Mouse (Mus musculus): ENCODE results near the gene Tyw5.

Gene Tyw5

GRCm38 (mm10) chr1:57406187-57407151 lies at the start of gene Tyw5, which contains the start of gene Maip1:
Tyw5 (minus strand) TSS chr1:57407101.
Maip1 (plus strand) TSS chr1:57406328.
- peak; percentile 74 to 76 for DNase-seq

GRCm38 (mm10) chr1:57450241-57450640 lies 43.3 kb upstream of the Tyw5 start:
- DNase-seq = no peak

- no peak for DNase-seq
These were observed 38.8 kb upstream of the Tyw5 start for GRCm38 (mm10) chr1:57445679-57446078.

GRCm38 (mm10) chr1:57440771-57441170 lies 33.9 kb upstream of the Tyw5 start:
- no peak for DNase-seq

GRCm38 (mm10) chr1:57439026-57439425 lies 32.1 kb upstream of the Tyw5 start:
- no peak for DNase-seq

- DNase-seq = no peak
These were observed 30.1 kb upstream of the Tyw5 start for GRCm38 (mm10) chr1:57436954-57437353.

- DNase-seq = peak; percentile 66 to 71
These were observed 29.5 kb upstream of the Tyw5 start for GRCm38 (mm10) chr1:57436408-57436807.

GRCm38 (mm10) chr1:57433141-57433540 lies 26.2 kb upstream of the Tyw5 start:
- DNase-seq = no peak

- DNase-seq = no peak
These were observed 23.0 kb upstream of the Tyw5 start for GRCm38 (mm10) chr1:57429786-57430483.

- peak; percentile 76 to 78 for DNase-seq
These were observed 21.7 kb upstream of the Tyw5 start for GRCm38 (mm10) chr1:57428368-57429308.

- no peak for DNase-seq
These were observed 16.8 kb upstream of the Tyw5 start for GRCm38 (mm10) chr1:57423696-57424095.

- DNase-seq = no peak
These were observed 6.5 kb upstream of the Tyw5 start for GRCm38 (mm10) chr1:57413397-57413796.

GRCm38 (mm10) chr1:57408994-57409393 lies 2.1 kb upstream of the Tyw5 start:
- DNase-seq = no peak

GRCm38 (mm10) chr1:57402116-57402515 lies 4.8 kb downstream of the Tyw5 start:
- DNase-seq = no peak

GRCm38 (mm10) chr1:57400877-57401276 lies 6.0 kb downstream of the Tyw5 start:
- no peak for DNase-seq

- DNase-seq = no peak
These were observed 6.6 kb downstream of the Tyw5 start for GRCm38 (mm10) chr1:57400321-57400720.

GRCm38 (mm10) chr1:57394051-57394450 lies 12.8 kb downstream of the Tyw5 start:
- DNase-seq = peak; percentile 16 to 45

GRCm38 (mm10) chr1:57392417-57392816 lies 14.5 kb downstream of the Tyw5 start:
- DNase-seq = no peak

GRCm38 (mm10) chr1:57390993-57391790 lies 15.7 kb downstream of the Tyw5 start:
- DNase-seq = no peak

GRCm38 (mm10) chr1:57388402-57389155 lies 18.3 kb downstream of the Tyw5 start:
- no peak for DNase-seq

GRCm38 (mm10) chr1:57387876-57388275 lies 19.0 kb downstream of the Tyw5 start:
- DNase-seq = no peak

Measured in lung, adult 18-20 months (tissue).